Mouse (Mus musculus): Measurements from ENCODE around the gene Gpatch8. TPM values are rescaled to one million over a fixed set of nuclear protein-coding genes. Genes with fewer than 3 reads are reported as not detected.

The Gpatch8 gene
- polyA plus RNA-seq, 1 experiment from 2014 or later, result 83.7 TPM

DNA sequence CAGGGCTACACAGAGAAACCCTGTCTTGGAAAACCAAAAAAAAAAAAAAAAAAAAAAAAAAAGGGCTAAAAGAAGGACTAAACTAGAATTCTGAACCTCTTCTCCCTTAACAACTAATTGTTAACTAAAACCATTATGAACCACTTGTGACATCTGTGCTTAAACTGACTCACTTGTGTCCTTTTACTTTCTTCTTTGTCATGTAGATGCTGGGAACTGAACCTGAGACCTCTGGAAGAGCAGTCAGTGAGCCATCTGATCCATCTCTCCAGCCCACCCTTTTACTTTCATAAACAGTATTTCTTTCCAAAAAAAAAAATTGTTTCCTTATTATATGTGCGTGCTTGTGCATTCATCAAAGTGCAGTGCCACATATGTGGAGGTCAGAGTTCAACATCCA, 16.5 kb downstream of the Gpatch8 start:
- 88% methylated on average over 1 of the region's 1 CpGs for WGBS
- no peak for ATAC-seq (ENCODE audit: low read depth)

GRCm38 (mm10) chr11:102536210-102536609, 20.0 kb downstream of the Gpatch8 start:
- Histone ChIP-seq H3K36me3 (ENCODE audit: control insufficient read depth, insufficient read depth, low read length) (peaks cover 2% of the 10 kb centered on the region; the same call in 1 of the 2 replicates), H3K27me3 (ENCODE audit: control insufficient read depth, insufficient read depth, low read length) (no peaks in the 10 kb centered on the region), H3K27ac (ENCODE audit: low read depth, low read length) (no peak overlapping the region), H3K4me2 (ENCODE audit: low read depth, low read length) (no peak overlapping the region), H3K9ac (replicated peaks; ENCODE audit: low read depth, low read length) (no peak overlapping the region), H3K4me1 (ENCODE audit: control insufficient read depth, insufficient read depth, low read length) (no peaks in the 10 kb centered on the region), H3K9me3 (ENCODE audit: control insufficient read depth, low read length) (no peaks in the 10 kb centered on the region), H3K4me3 (ENCODE audit: low read depth, low read length) (no peak overlapping the region)
- no peak for ATAC-seq (ENCODE audit: low read depth)
- 65% methylated on average over 3 of the region's 3 CpGs for WGBS

More for the DNA sequence above, 16.5 kb downstream of the Gpatch8 start:
- Histone ChIP-seq H3K9ac (replicated peaks; ENCODE audit: low read depth, low read length) (no peak overlapping the region), H3K36me3 (ENCODE audit: control insufficient read depth, insufficient read depth, low read length) (peaks cover 2% of the 10 kb centered on the region; the same call in 1 of the 2 replicates), H3K4me1 (ENCODE audit: control insufficient read depth, insufficient read depth, low read length) (no peaks in the 10 kb centered on the region), H3K27me3 (ENCODE audit: control insufficient read depth, insufficient read depth, low read length) (no peaks in the 10 kb centered on the region), H3K4me3 (ENCODE audit: low read depth, low read length) (no peak overlapping the region), H3K9me3 (ENCODE audit: control insufficient read depth, low read length) (no peaks in the 10 kb centered on the region), H3K27ac (ENCODE audit: low read depth, low read length) (no peak overlapping the region), H3K4me2 (ENCODE audit: low read depth, low read length) (no peak overlapping the region)

GRCm38 (mm10) chr11:102534078-102534477, 22.1 kb downstream of the Gpatch8 start:
- Histone ChIP-seq H3K27me3 (ENCODE audit: control insufficient read depth, insufficient read depth, low read length) (no peaks in the 10 kb centered on the region), H3K36me3 (ENCODE audit: control insufficient read depth, insufficient read depth, low read length) (peaks cover 2% of the 10 kb centered on the region; the same call in 1 of the 2 replicates), H3K4me1 (ENCODE audit: control insufficient read depth, insufficient read depth, low read length) (peaks cover under 1% of the 10 kb centered on the region; the same call in 1 of the 2 replicates), H3K27ac (ENCODE audit: low read depth, low read length) (no peak overlapping the region), H3K9me3 (ENCODE audit: control insufficient read depth, low read length) (no peaks in the 10 kb centered on the region), H3K9ac (replicated peaks; ENCODE audit: low read depth, low read length) (no peak overlapping the region), H3K4me3 (ENCODE audit: low read depth, low read length) (no peak overlapping the region), H3K4me2 (ENCODE audit: low read depth, low read length) (no peak overlapping the region)
- WGBS, result 93% methylated on average over 2 of the region's 2 CpGs
- ATAC-seq (ENCODE audit: low read depth), result no peak

- no peak for ATAC-seq (ENCODE audit: low read depth)
- Histone ChIP-seq H3K36me3 (ENCODE audit: control insufficient read depth, insufficient read depth, low read length) (no peaks in the 10 kb centered on the region; the same call in 1 of the 2 replicates), H3K9me3 (ENCODE audit: control insufficient read depth, low read length) (no peaks in the 10 kb centered on the region), H3K4me2 (ENCODE audit: low read depth, low read length) (no peak overlapping the region), H3K4me3 (ENCODE audit: low read depth, low read length) (no peak overlapping the region), H3K4me1 (ENCODE audit: control insufficient read depth, insufficient read depth, low read length) (peaks cover 4% of the 10 kb centered on the region; the same call in 1 of the 2 replicates), H3K27ac (ENCODE audit: low read depth, low read length) (no peak overlapping the region), H3K9ac (replicated peaks; ENCODE audit: low read depth, low read length) (no peak overlapping the region), H3K27me3 (ENCODE audit: control insufficient read depth, insufficient read depth, low read length) (no peaks in the 10 kb centered on the region)
- WGBS, result 21% methylated on average over 5 of the region's 5 CpGs
Measured at GRCm38 (mm10) chr11:102531425-102531824, 24.8 kb downstream of the Gpatch8 start.

DNA sequence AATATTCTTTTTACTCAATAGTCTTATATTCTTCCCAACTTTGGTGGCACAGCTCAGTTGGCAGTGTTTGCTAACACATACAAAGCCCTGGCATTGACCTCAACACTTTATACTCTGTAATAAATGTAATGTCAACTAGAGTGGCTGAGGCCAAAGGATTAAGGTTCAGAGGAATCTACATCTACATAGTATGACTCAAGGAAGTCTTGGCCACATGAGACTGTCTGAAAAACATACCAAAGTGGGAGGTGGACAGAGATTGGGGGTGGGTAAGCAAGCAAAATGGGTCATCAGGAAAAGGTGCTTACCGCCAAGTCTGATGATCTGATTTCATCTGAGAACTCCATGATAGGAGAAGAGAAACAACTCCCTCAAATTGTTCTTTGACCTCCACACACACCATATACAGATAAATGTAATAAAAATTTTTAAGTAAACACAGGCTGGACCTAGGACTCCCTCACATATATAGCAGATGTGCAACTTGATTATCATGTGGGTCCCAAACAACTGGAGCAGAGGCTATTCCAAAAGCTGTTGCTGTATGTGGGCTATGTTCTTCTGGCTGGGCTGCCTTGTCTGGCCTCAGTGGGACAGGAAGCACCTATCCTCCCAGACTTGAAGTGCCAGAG, 41.3 kb downstream of the Gpatch8 start:
- no peak overlapping the region for H3K9ac ChIP-seq (replicated peaks; ENCODE audit: low read depth, low read length)
- no peaks in the 10 kb centered on the region for H3K36me3 ChIP-seq (ENCODE audit: control insufficient read depth, insufficient read depth, low read length)
- H3K27me3 ChIP-seq (ENCODE audit: control insufficient read depth, insufficient read depth, low read length), result no peaks in the 10 kb centered on the region
- H3K4me1 ChIP-seq (ENCODE audit: control insufficient read depth, insufficient read depth, low read length), result no peaks in the 10 kb centered on the region
- H3K9me3 ChIP-seq (ENCODE audit: control insufficient read depth, low read length), result no peaks in the 10 kb centered on the region
- 100% methylated on average over 1 of the region's 1 CpGs for WGBS
- no peak overlapping the region for H3K27ac ChIP-seq (ENCODE audit: low read depth, low read length)
- H3K4me3 ChIP-seq (ENCODE audit: low read depth, low read length), result no peak overlapping the region
- H3K4me2 ChIP-seq (ENCODE audit: low read depth, low read length), result no peak overlapping the region
- no peak for ATAC-seq (ENCODE audit: low read depth)

DNA sequence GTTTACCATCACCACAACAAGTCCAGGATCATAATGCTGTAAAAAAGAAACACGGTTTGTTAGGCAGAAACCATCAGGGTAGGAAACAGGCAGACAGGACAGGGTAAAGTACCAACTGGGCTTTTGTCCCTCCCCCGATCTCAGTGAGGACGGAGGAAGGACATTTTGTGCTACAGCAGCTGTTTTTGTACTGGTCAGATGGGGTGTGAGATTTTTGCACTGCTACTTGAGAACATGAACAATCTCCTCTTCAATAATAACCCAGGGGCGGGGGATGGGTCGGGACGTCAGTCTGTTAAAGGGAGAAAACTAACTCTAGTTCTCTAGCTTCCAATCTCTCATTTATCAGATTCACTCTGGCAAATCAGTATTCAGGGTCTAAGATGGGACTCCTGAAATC, 46.0 kb downstream of the Gpatch8 start:
- Histone ChIP-seq H3K27me3 (ENCODE audit: control insufficient read depth, insufficient read depth, low read length) (no peaks in the 10 kb centered on the region), H3K9me3 (ENCODE audit: control insufficient read depth, low read length) (no peaks in the 10 kb centered on the region), H3K9ac (replicated peaks; ENCODE audit: low read depth, low read length) (no peak overlapping the region), H3K36me3 (ENCODE audit: control insufficient read depth, insufficient read depth, low read length) (0 out of 2 replicates have a peak, but pooled peaks cover 2% of the 10 kb centered on the region), H3K4me1 (ENCODE audit: control insufficient read depth, insufficient read depth, low read length) (no peaks in the 10 kb centered on the region), H3K4me3 (ENCODE audit: low read depth, low read length) (no peak overlapping the region), H3K4me2 (ENCODE audit: low read depth, low read length) (no peak overlapping the region), H3K27ac (ENCODE audit: low read depth, low read length) (no peak overlapping the region)
- WGBS, result 64% methylated on average over 6 of the region's 6 CpGs
- no peak for ATAC-seq (ENCODE audit: low read depth)

GRCm38 (mm10) chr11:102496732-102497131, 59.5 kb downstream of the Gpatch8 start:
- WGBS, result 76% methylated on average over 2 of the region's 2 CpGs
- H3K4me3 ChIP-seq (ENCODE audit: low read depth, low read length), result no peak overlapping the region
- H3K4me1 ChIP-seq (ENCODE audit: control insufficient read depth, insufficient read depth, low read length), result no peaks in the 10 kb centered on the region
- H3K9ac ChIP-seq (replicated peaks; ENCODE audit: low read depth, low read length), result no peak overlapping the region
- H3K9me3 ChIP-seq (ENCODE audit: control insufficient read depth, low read length), result no peaks in the 10 kb centered on the region
- no peak overlapping the region for H3K4me2 ChIP-seq (ENCODE audit: low read depth, low read length)
- no peak for ATAC-seq (ENCODE audit: low read depth)
- H3K36me3 ChIP-seq (ENCODE audit: control insufficient read depth, insufficient read depth, low read length), result peaks cover 28% of the 10 kb centered on the region
- H3K27me3 ChIP-seq (ENCODE audit: control insufficient read depth, insufficient read depth, low read length), result no peaks in the 10 kb centered on the region
- H3K27ac ChIP-seq (ENCODE audit: low read depth, low read length), result no peak overlapping the region

DNA sequence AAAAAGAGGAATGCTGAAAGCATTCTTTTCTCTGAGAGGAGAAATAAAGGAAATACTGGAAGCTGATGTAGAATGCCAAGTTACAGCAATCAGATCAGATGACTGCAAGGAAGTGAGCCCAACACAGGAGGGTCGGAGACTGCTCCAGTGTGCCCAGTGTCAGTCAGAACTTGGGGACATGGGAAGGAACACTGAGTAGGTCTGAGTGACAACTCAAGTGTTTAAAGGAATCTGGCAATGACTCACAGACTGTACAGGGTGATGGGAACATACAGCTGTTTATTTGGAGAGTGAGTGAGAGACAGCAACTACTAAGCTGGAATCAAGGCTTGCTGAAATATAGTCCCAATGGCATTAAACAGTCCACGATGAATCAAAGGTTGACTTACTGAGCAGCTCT, 60.0 kb downstream of the Gpatch8 start:
- no peaks in the 10 kb centered on the region for H3K9me3 ChIP-seq (ENCODE audit: control insufficient read depth, low read length)
- no peak for ATAC-seq (ENCODE audit: low read depth)
- H3K4me2 ChIP-seq (ENCODE audit: low read depth, low read length), result no peak overlapping the region
- no peaks in the 10 kb centered on the region for H3K27me3 ChIP-seq (ENCODE audit: control insufficient read depth, insufficient read depth, low read length)
- no peak overlapping the region for H3K4me3 ChIP-seq (ENCODE audit: low read depth, low read length)
- no peak overlapping the region for H3K27ac ChIP-seq (ENCODE audit: low read depth, low read length)
- no peaks in the 10 kb centered on the region for H3K4me1 ChIP-seq (ENCODE audit: control insufficient read depth, insufficient read depth, low read length)
- peaks cover 28% of the 10 kb centered on the region for H3K36me3 ChIP-seq (ENCODE audit: control insufficient read depth, insufficient read depth, low read length)
- 92% methylated on average over 2 of the region's 2 CpGs for WGBS
- no peak overlapping the region for H3K9ac ChIP-seq (replicated peaks; ENCODE audit: low read depth, low read length)

DNA sequence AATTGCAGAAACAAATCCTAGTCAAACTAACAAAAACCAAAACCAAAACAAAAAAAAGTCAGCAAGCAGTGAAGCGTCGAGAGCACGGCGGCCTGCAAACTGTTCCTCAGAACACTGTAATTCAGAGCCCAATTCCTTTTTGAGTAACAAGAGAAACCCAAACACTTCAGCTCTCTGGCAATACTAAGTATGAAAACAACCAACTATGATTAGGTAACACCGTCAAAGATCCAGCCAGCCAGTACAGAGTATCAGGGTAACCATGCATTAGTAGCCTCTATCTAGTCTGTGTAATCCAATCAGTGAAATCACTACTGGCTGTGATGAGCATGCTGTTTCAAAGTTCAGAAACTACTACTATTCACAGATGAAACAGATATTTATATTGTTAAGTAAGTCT, 60.5 kb downstream of the Gpatch8 start:
- Histone ChIP-seq H3K9ac (replicated peaks; ENCODE audit: low read depth, low read length) (no peak overlapping the region), H3K27ac (ENCODE audit: low read depth, low read length) (no peak overlapping the region), H3K9me3 (ENCODE audit: control insufficient read depth, low read length) (no peaks in the 10 kb centered on the region), H3K36me3 (ENCODE audit: control insufficient read depth, insufficient read depth, low read length) (peaks cover 28% of the 10 kb centered on the region), H3K4me3 (ENCODE audit: low read depth, low read length) (no peak overlapping the region), H3K27me3 (ENCODE audit: control insufficient read depth, insufficient read depth, low read length) (no peaks in the 10 kb centered on the region), H3K4me1 (ENCODE audit: control insufficient read depth, insufficient read depth, low read length) (no peaks in the 10 kb centered on the region), H3K4me2 (ENCODE audit: low read depth, low read length) (no peak overlapping the region)
- 98% methylated on average over 5 of the region's 5 CpGs for WGBS
- ATAC-seq (ENCODE audit: low read depth), result no peak
